Mouse (Mus musculus) E14TG2a.4 (cell line): ENCODE measurements around the gene Ntm.

Experiments used
- CTCF ChIP-seq: conservative IDR thresholded peaks from 2 replicates; pipeline ENCODE4 v1.5.1; 2014; ENCODE audit warnings: low read length
- NANOG ChIP-seq: IDR thresholded peaks from 2 replicates; pipeline ENCODE4 v1.6.1; 2014; ENCODE audit warnings: borderline replicate concordance, low read length, mixed read lengths

DNA sequence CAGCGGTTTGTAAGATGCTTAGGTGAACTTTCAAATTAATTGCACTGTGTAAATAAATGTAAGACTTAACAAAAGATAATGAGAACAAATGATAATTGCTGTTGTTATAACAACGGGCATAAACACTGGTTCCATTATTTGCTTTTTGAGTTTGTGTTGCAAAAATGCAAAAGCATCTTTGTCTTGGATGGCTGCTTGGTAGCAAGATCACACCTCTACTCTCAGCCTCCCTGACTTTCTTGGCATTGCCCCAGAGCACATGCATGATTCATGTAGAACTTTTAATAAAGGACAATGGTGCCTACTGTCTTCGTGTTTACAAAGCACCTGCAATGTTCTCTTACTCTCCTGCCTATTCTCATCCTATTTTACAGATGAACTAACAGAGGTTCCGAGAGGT lies 875.3 kb downstream of the Ntm start:
- TF ChIP-seq CTCF (no peak), NANOG (no peak)
